Mouse (Mus musculus): ENCODE measurements around the gene Rnf123. TPM values are rescaled to one million over a fixed set of nuclear protein-coding genes. Genes with fewer than 3 reads are reported as not detected.
A peak's percentile ranks its signal among the peaks of the same experiment; 100 is the strongest.

The Rnf123 gene
- polyA plus RNA-seq, 1 experiment from 2014 or later = 20.3 TPM

GRCm38 (mm10) chr9:108010385-108010784 lies 72.8 kb downstream of the Rnf123 start:
- ATAC-seq = no peak
- 0 out of 2 replicates have a peak, but pooled peaks cover 3% of the 10 kb centered on the region for H3K36me3 ChIP-seq (ENCODE audit: control insufficient read depth, insufficient read depth, low read length)
- H3K27me3 ChIP-seq (replicated peaks; ENCODE audit: control insufficient read depth, insufficient read depth, low read length) = no peaks in the 10 kb centered on the region
- H3K4me3 ChIP-seq (ENCODE audit: low read length) = no peak overlapping the region
- no peak overlapping the region for H3K27ac ChIP-seq (ENCODE audit: low read length)
- H3K4me1 ChIP-seq (ENCODE audit: control insufficient read depth, insufficient read depth, low read length) = 0 out of 2 replicates have a peak, but pooled peaks cover 5% of the 10 kb centered on the region
- no peak overlapping the region for H3K9ac ChIP-seq (ENCODE audit: low read depth, low read length)
- no peak overlapping the region for H3K4me2 ChIP-seq (ENCODE audit: low read depth, low read length)
- no peaks in the 10 kb centered on the region for H3K9me3 ChIP-seq (ENCODE audit: control insufficient read depth, low read length)

- no peak overlapping the region for H3K4me3 ChIP-seq (ENCODE audit: low read length)
- no peak for ATAC-seq
- WGBS = 84% methylated on average over 5 of the region's 5 CpGs
- no peaks in the 10 kb centered on the region for H3K27me3 ChIP-seq (replicated peaks; ENCODE audit: control insufficient read depth, insufficient read depth, low read length)
- H3K27ac ChIP-seq (ENCODE audit: low read length) = no peak overlapping the region; the same call in 1 of the 2 replicates
- 0 out of 2 replicates have a peak, but pooled peaks cover 3% of the 10 kb centered on the region for H3K36me3 ChIP-seq (ENCODE audit: control insufficient read depth, insufficient read depth, low read length)
- no peak overlapping the region for H3K9ac ChIP-seq (ENCODE audit: low read depth, low read length)
- no peaks in the 10 kb centered on the region for H3K9me3 ChIP-seq (ENCODE audit: control insufficient read depth, low read length)
- peaks cover 20% of the 10 kb centered on the region for H3K4me1 ChIP-seq (ENCODE audit: control insufficient read depth, insufficient read depth, low read length)
- H3K4me2 ChIP-seq (ENCODE audit: low read depth, low read length) = no peak overlapping the region
Measured at GRCm38 (mm10) chr9:108008041-108008440, 75.1 kb downstream of the Rnf123 start.

- H3K27ac ChIP-seq (ENCODE audit: low read length) = no peak overlapping the region; the same call in 1 of the 2 replicates
- peaks cover 22% of the 10 kb centered on the region for H3K4me1 ChIP-seq (ENCODE audit: control insufficient read depth, insufficient read depth, low read length)
- H3K4me2 ChIP-seq (ENCODE audit: low read depth, low read length) = peak overlapping the region; percentile 81
- no peaks in the 10 kb centered on the region for H3K27me3 ChIP-seq (replicated peaks; ENCODE audit: control insufficient read depth, insufficient read depth, low read length)
- 13% methylated on average over 8 of the region's 8 CpGs for WGBS
- peak overlapping the region; percentile 99 for H3K4me3 ChIP-seq (ENCODE audit: low read length)
- no peaks in the 10 kb centered on the region for H3K9me3 ChIP-seq (ENCODE audit: control insufficient read depth, low read length)
- H3K9ac ChIP-seq (ENCODE audit: low read depth, low read length) = peak overlapping the region; percentile 99
- no peak for ATAC-seq
- H3K36me3 ChIP-seq (ENCODE audit: control insufficient read depth, insufficient read depth, low read length) = no peaks in the 10 kb centered on the region
Measured at GRCm38 (mm10) chr9:108003531-108003890, 79.6 kb downstream of the Rnf123 start.

- under 1% methylated on average over 50 of the region's 50 CpGs for WGBS
- H3K4me3 ChIP-seq (ENCODE audit: low read length) = peak overlapping the region; percentile 99
- H3K4me1 ChIP-seq (ENCODE audit: control insufficient read depth, insufficient read depth, low read length) = peaks cover 22% of the 10 kb centered on the region
- H3K9ac ChIP-seq (ENCODE audit: low read depth, low read length) = peak overlapping the region; percentile 99
- peak overlapping the region; percentile 95 for H3K27ac ChIP-seq (ENCODE audit: low read length)
- H3K36me3 ChIP-seq (ENCODE audit: control insufficient read depth, insufficient read depth, low read length) = no peaks in the 10 kb centered on the region
- ATAC-seq = peak; percentile 58
- peak overlapping the region; percentile 81 for H3K4me2 ChIP-seq (ENCODE audit: low read depth, low read length)
- no peaks in the 10 kb centered on the region for H3K9me3 ChIP-seq (ENCODE audit: control insufficient read depth, low read length)
- no peaks in the 10 kb centered on the region for H3K27me3 ChIP-seq (replicated peaks; ENCODE audit: control insufficient read depth, insufficient read depth, low read length)
Measured at GRCm38 (mm10) chr9:108002778-108003530, 80.2 kb downstream of the Rnf123 start.

GRCm38 (mm10) chr9:108001922-108002770 lies 81.0 kb downstream of the Rnf123 start, which contains the start of gene Ip6k1:
Gene Ip6k1, plus strand, starts transcription at chr9:108002501.
- Histone ChIP-seq H3K27me3 (replicated peaks; ENCODE audit: control insufficient read depth, insufficient read depth, low read length) (no peaks in the 10 kb centered on the region), H3K4me2 (ENCODE audit: low read depth, low read length) (peak within 1 kb of the TSS; percentile 96), H3K9ac (ENCODE audit: low read depth, low read length) (peak within 1 kb of the TSS; percentile 99), H3K27ac (ENCODE audit: low read length) (peak within 1 kb of the TSS; percentile 95), H3K4me1 (ENCODE audit: control insufficient read depth, insufficient read depth, low read length) (peaks cover 19% of the 10 kb centered on the region), H3K9me3 (ENCODE audit: control insufficient read depth, low read length) (no peaks in the 10 kb centered on the region), H3K36me3 (ENCODE audit: control insufficient read depth, insufficient read depth, low read length) (no peaks in the 10 kb centered on the region), H3K4me3 (ENCODE audit: low read length) (peak within 1 kb of the TSS; percentile 99)
- ATAC-seq = peak; percentile 99
- WGBS = under 1% methylated on average over 51 of the region's 51 CpGs

Small RNA genes lying within 50 kb of the gene (microRNA-seq; reads per million reads assigned to microRNA genes)
- gene Gm47303 = not detected
- not detected for gene Mir7088

Other genes starting within 250 kb of the Rnf123 start
- 48.6 and 55.4 TPM in 2 replicates for gene Rbm6, start 210.1 kb downstream of the Rnf123 start, polyA plus RNA-seq (2015; fragmentation: Nextera tagmentation; extraction: Ambion mirVana)
- 22.5 and 23.8 TPM in 2 replicates for gene Mon1a, start 195.2 kb downstream of the Rnf123 start, polyA plus RNA-seq (2015; fragmentation: Nextera tagmentation; extraction: Ambion mirVana)
- gene Mst1r, start 176.5 kb downstream of the Rnf123 start, polyA plus RNA-seq (2015; fragmentation: Nextera tagmentation; extraction: Ambion mirVana) = 13.3 and 16.9 TPM in 2 replicates
- not detected in 2 replicates for gene Actl11, start 154.9 kb downstream of the Rnf123 start, polyA plus RNA-seq (2015; fragmentation: Nextera tagmentation; extraction: Ambion mirVana)
- 1.3 and 1.7 TPM in 2 replicates for gene Camkv, start 147.7 kb downstream of the Rnf123 start, polyA plus RNA-seq (2015; fragmentation: Nextera tagmentation; extraction: Ambion mirVana)
- gene Traip, start 133.2 kb downstream of the Rnf123 start, polyA plus RNA-seq (2015; fragmentation: Nextera tagmentation; extraction: Ambion mirVana) = 12.4 and 17.0 TPM in 2 replicates
- gene Uba7, start 107.8 kb downstream of the Rnf123 start, polyA plus RNA-seq (2015; fragmentation: Nextera tagmentation; extraction: Ambion mirVana) = 32.8 and 35.5 TPM in 2 replicates
- gene Gm20661, start 100.3 kb downstream of the Rnf123 start, polyA plus RNA-seq (2015; fragmentation: Nextera tagmentation; extraction: Ambion mirVana) = 4.5 and 5.0 TPM in 2 replicates
- 34.0 and 35.8 TPM in 2 replicates for gene Inka1, start 97.5 kb downstream of the Rnf123 start, polyA plus RNA-seq (2015; fragmentation: Nextera tagmentation; extraction: Ambion mirVana)
- 9.0 and 9.6 TPM in 2 replicates for gene Cdhr4, start 90.8 kb downstream of the Rnf123 start, polyA plus RNA-seq (2015; fragmentation: Nextera tagmentation; extraction: Ambion mirVana)
- 0.07 and 0.54 TPM in 2 replicates for gene Gm20662, start 87.0 kb downstream of the Rnf123 start, polyA plus RNA-seq (2015; fragmentation: Nextera tagmentation; extraction: Ambion mirVana)
- 37.1 and 40.5 TPM in 2 replicates for gene Ip6k1, start 80.8 kb downstream of the Rnf123 start, polyA plus RNA-seq (2015; fragmentation: Nextera tagmentation; extraction: Ambion mirVana)
- 105 and 115 TPM in 2 replicates for gene Gmppb, start 34.1 kb downstream of the Rnf123 start, polyA plus RNA-seq (2015; fragmentation: Nextera tagmentation; extraction: Ambion mirVana)
- 3.2 and 4.2 TPM in 2 replicates for gene Amigo3, start 30.2 kb downstream of the Rnf123 start, polyA plus RNA-seq (2015; fragmentation: Nextera tagmentation; extraction: Ambion mirVana)
- gene Mst1, start 2.9 kb downstream of the Rnf123 start, polyA plus RNA-seq (2015; fragmentation: Nextera tagmentation; extraction: Ambion mirVana) = 1.8 and 2.0 TPM in 2 replicates
- gene Apeh, start 11.3 kb upstream of the Rnf123 start, polyA plus RNA-seq (2015; fragmentation: Nextera tagmentation; extraction: Ambion mirVana) = 105 and 109 TPM in 2 replicates
- gene Bsn, start 107.0 kb upstream of the Rnf123 start, polyA plus RNA-seq (2015; fragmentation: Nextera tagmentation; extraction: Ambion mirVana) = 5.4 TPM in 2 replicates
- 67.9 and 76.8 TPM in 2 replicates for gene Dag1, start 180.6 kb upstream of the Rnf123 start, polyA plus RNA-seq (2015; fragmentation: Nextera tagmentation; extraction: Ambion mirVana)
- gene Nicn1, start 207.1 kb upstream of the Rnf123 start, polyA plus RNA-seq (2015; fragmentation: Nextera tagmentation; extraction: Ambion mirVana) = 24.6 and 29.1 TPM in 2 replicates
- 15.5 TPM in 2 replicates for gene Amt, start 213.5 kb upstream of the Rnf123 start, polyA plus RNA-seq (2015; fragmentation: Nextera tagmentation; extraction: Ambion mirVana)
- gene Rhoa, start 222.8 kb upstream of the Rnf123 start, polyA plus RNA-seq (2015; fragmentation: Nextera tagmentation; extraction: Ambion mirVana) = 425 and 427 TPM in 2 replicates
- 40.9 and 45.1 TPM in 2 replicates for gene Tcta, start 222.8 kb upstream of the Rnf123 start, polyA plus RNA-seq (2015; fragmentation: Nextera tagmentation; extraction: Ambion mirVana)

Measured in intestine, embryonic 16.5 days (tissue).